Comparison of ENCODE assay signal across 8 mouse cellular contexts in genomic region chr8:126539355-126540093, GRCm38 (mm10). TPM values are rescaled to one million over a fixed set of nuclear protein-coding genes. Genes with fewer than 3 reads are reported as not detected.
DNase-seq lines count a peak whose midpoint lies in the region; ATAC-seq and TF ChIP-seq lines count a peak whose summit lies in the region.

No protein-coding gene starts in this region.

- H3K27me3 ChIP-seq in heart, embryonic 10.5 days (ENCODE audit: insufficient read depth, poor library complexity, severe bottlenecking): no peaks in the 10 kb centered on the region
- H3K27me3 ChIP-seq in midbrain, embryonic 16.5 days (ENCODE audit: control insufficient read depth, insufficient read depth, low read depth, low read length): no peaks in the 10 kb centered on the region

- no peak overlapping the region for H3K4me2 ChIP-seq in midbrain, embryonic 16.5 days (ENCODE audit: low read length)

- ATAC-seq in cerebellum, adult (ENCODE audit: insufficient number of reproducible peaks, low FRiP score, low TSS enrichment): no peak
- 0 out of 2 replicates have a peak, but pooled peaks have one; percentile 0 for ATAC-seq in midbrain, embryonic 16.5 days

- no peaks in the 10 kb centered on the region for H3K36me3 ChIP-seq in heart, embryonic 10.5 days
- H3K36me3 ChIP-seq in midbrain, embryonic 16.5 days (ENCODE audit: control insufficient read depth, insufficient read depth, low read length): no peaks in the 10 kb centered on the region

- intact Hi-C loops in left cerebral cortex, postnatal 25 days (cut with DNase I): no loop called here

- H3K9ac ChIP-seq in midbrain, embryonic 16.5 days (ENCODE audit: low read depth, low read length): no peak overlapping the region

- 53% methylated on average over 10 of the region's 10 CpGs for WGBS in heart, embryonic 10.5 days
- 61% methylated on average over 10 of the region's 10 CpGs for whole genome bisulfite sequencing in midbrain, embryonic 16.5 days

- H3K4me1 ChIP-seq in cortical plate, adult 2 months (ENCODE audit: control insufficient read depth, insufficient read depth, low read length): peaks cover 22% of the 10 kb centered on the region
- H3K4me1 ChIP-seq in heart, embryonic 10.5 days: peaks cover 66% of the 10 kb centered on the region
- H3K4me1 ChIP-seq in midbrain, embryonic 16.5 days (ENCODE audit: control insufficient read depth, insufficient read depth, low read length): peaks cover 50% of the 10 kb centered on the region

- TF ChIP-seq POLR2A in cortical plate, adult 2 months (IDR thresholded peaks at IDR 0.05; ENCODE audit: extremely low read depth, insufficient read depth, low read length): no peak

- H3K9me3 ChIP-seq in heart, embryonic 10.5 days: no peaks in the 10 kb centered on the region
- H3K9me3 ChIP-seq in midbrain, embryonic 16.5 days (replicated peaks; ENCODE audit: control insufficient read depth, low read length, poor library complexity, severe bottlenecking): no peaks in the 10 kb centered on the region

- no peak for TF ChIP-seq CTCF in cortical plate, adult 2 months (IDR thresholded peaks at IDR 0.05; ENCODE audit: extremely low read depth, insufficient read depth, low read length)

- H3K4me3 ChIP-seq in cortical plate, adult 2 months (ENCODE audit: insufficient read depth, low read length): no peak overlapping the region
- no peak overlapping the region for H3K4me3 ChIP-seq in heart, embryonic 10.5 days
- no peak overlapping the region for H3K4me3 ChIP-seq in midbrain, embryonic 16.5 days (ENCODE audit: low read depth, low read length)

- H3K27ac ChIP-seq in cortical plate, adult 2 months (ENCODE audit: insufficient read depth, low read length): peak overlapping the region; percentile 13; the same call in 1 of the 2 replicates
- peak overlapping the region; percentile 83 for H3K27ac ChIP-seq in heart, embryonic 10.5 days
- H3K27ac ChIP-seq in midbrain, embryonic 16.5 days (ENCODE audit: low read length): peak overlapping the region; percentile 99

- peak; percentile 25 to 39 for DNase-seq in cerebellum, postnatal 10 days
- no peak for DNase-seq in heart, embryonic 10.5 days (ENCODE audit: low spot score)
- peak; percentile 58 for DNase-seq in kidney, postnatal 14 days
- DNase-seq in thymus, postnatal 10 days (ENCODE audit: low spot score in 2 of 2): no peak
- DNase-seq in left cerebral cortex, postnatal 25 days (ENCODE audit: low spot score in 2 of 2): no peak

RNA-seq across cellular contexts. Expression of gene Irf2bp2, which starts 54.3 kb away (rescaled TPM):
- 32.9 and 33.2 TPM in 2 replicates for polyA plus RNA-seq in cortical plate, adult 2 months (2012; rRNA removed)
- polyA plus RNA-seq in heart, embryonic 10.5 days (2016; fragmentation: Nextera tagmentation; extraction: Ambion mirVana): 4.6 and 6.5 TPM in 2 replicates
- 9.6 and 9.9 TPM in 2 replicates for polyA plus RNA-seq in midbrain, embryonic 16.5 days (2015; fragmentation: Nextera tagmentation; extraction: Ambion mirVana)
- 10 to 100 TPM; 55.5 to 62.7 TPM for total RNA-seq in left cerebral cortex, postnatal 25 days (2021)

Comparison
In these comparisons a context has a peak if more than half of its experiments do, and no peak if none do; other contexts are left out.
1. DNase-seq: peak in cerebellum, postnatal 10 days (2 of 2) and kidney, postnatal 14 days (single experiment); none in heart, embryonic 10.5 days (single experiment), thymus, postnatal 10 days (0 of 2) and left cerebral cortex, postnatal 25 days (0 of 2).
2. H3K27ac ChIP-seq: peak in every context shown above with its lines; median percentile 99 in midbrain, embryonic 16.5 days; 83 in heart, embryonic 10.5 days; 13 in cortical plate, adult 2 months.